Mouse (Mus musculus) heart, embryonic 12.5 days (tissue): Measurements from ENCODE around the gene Cfap61. TPM values are rescaled to one million over a fixed set of nuclear protein-coding genes. Genes with fewer than 3 reads are reported as not detected.

Experiments
- ATAC-seq: fragments of 200-750 bp; cut with Nextera tagmentation; 2 replicates; pipeline ENCODE4 v1.8.0; 2017; ENCODE audit warnings: moderate TSS enrichment, moderate library complexity; ENCODE audit not compliant: insufficient number of reproducible peaks, low FRiP score
- H3K27ac ChIP-seq: fragments of 300-500 bp; sonication (generic); 2 replicates; pipeline ENCODE4 v1.5.1; 2016; ENCODE audit warnings: mild to moderate bottlenecking, moderate library complexity; ENCODE audit not compliant: poor library complexity, severe bottlenecking
- H3K27me3 ChIP-seq: fragments of 300-500 bp; sonication (generic); replicated peaks from 2 replicates; pipeline ENCODE4 v1.6.1; 2016; ENCODE audit warnings: mild to moderate bottlenecking, moderate library complexity
- H3K36me3 ChIP-seq: fragments of 300-500 bp; sonication (generic); 2 replicates; pipeline ENCODE4 v1.6.1; 2016; ENCODE audit warnings: mild to moderate bottlenecking, moderate library complexity
- H3K4me1 ChIP-seq: fragments of 300-500 bp; sonication (generic); replicated peaks from 2 replicates; pipeline ENCODE4 v1.6.1; 2016; ENCODE audit warnings: mild to moderate bottlenecking
- H3K4me2 ChIP-seq: fragments of 300-500 bp; sonication (generic); 2 replicates; pipeline ENCODE4 v1.6.1; 2016; ENCODE audit warnings: mild to moderate bottlenecking, moderate library complexity
- H3K4me3 ChIP-seq: fragments of 300-500 bp; sonication (generic); 2 replicates; pipeline ENCODE4 v1.5.1; 2016; ENCODE audit warnings: mild to moderate bottlenecking
- H3K9ac ChIP-seq: fragments of 300-500 bp; sonication (generic); 2 replicates; pipeline ENCODE4 v1.6.1; 2016; ENCODE audit warnings: mild to moderate bottlenecking, moderate library complexity
- H3K9me3 ChIP-seq: fragments of 300-500 bp; sonication (generic); replicated peaks from 2 replicates; pipeline ENCODE4 v1.6.1; 2016; ENCODE audit warnings: mild to moderate bottlenecking, moderate library complexity
- WGBS: fragments of 180-500 bp; shearing (Covaris S2); methylation state at CpG from one replicate; pipeline ENCODE4 v1.1.7; 2016; 5-methylcytosine and 5-hydroxymethylcytosine counted together
- polyA plus RNA-seq: library from polyadenylated mRNA; unstranded; fragments of >200 nt; fragmentation: Nextera tagmentation; extraction: Ambion mirVana; gene quantifications from 2 replicates; pipeline ENCODE4 v1.2.1, GENCODE M21; 2016

The Cfap61 gene
- polyA plus RNA-seq, 1 experiment from 2014 or later = 0.59 TPM

- H3K4me3 ChIP-seq = no peak overlapping the region
- no peaks in the 10 kb centered on the region for H3K9me3 ChIP-seq
- H3K4me2 ChIP-seq = no peak overlapping the region
- no peaks in the 10 kb centered on the region for H3K36me3 ChIP-seq
- no peak for ATAC-seq
- H3K4me1 ChIP-seq = no peaks in the 10 kb centered on the region
- H3K27me3 ChIP-seq = no peaks in the 10 kb centered on the region
- 64% methylated on average over 3 of the region's 3 CpGs for WGBS
- no peak overlapping the region for H3K27ac ChIP-seq
- no peak overlapping the region for H3K9ac ChIP-seq
Measured at GRCm38 (mm10) chr2:146117915-146118403, 183.4 kb downstream of the Cfap61 start.

GRCm38 (mm10) chr2:146121551-146121950, 187.0 kb downstream of the Cfap61 start:
- H3K27me3 ChIP-seq = no peaks in the 10 kb centered on the region
- H3K4me1 ChIP-seq = no peaks in the 10 kb centered on the region
- H3K4me3 ChIP-seq = no peak overlapping the region
- no peak for ATAC-seq
- 77% methylated on average over 7 of the region's 7 CpGs for whole genome bisulfite sequencing
- no peaks in the 10 kb centered on the region for H3K36me3 ChIP-seq
- H3K9ac ChIP-seq = no peak overlapping the region
- H3K4me2 ChIP-seq = no peak overlapping the region
- no peaks in the 10 kb centered on the region for H3K9me3 ChIP-seq
- no peak overlapping the region for H3K27ac ChIP-seq

GRCm38 (mm10) chr2:146125129-146125528, 190.5 kb downstream of the Cfap61 start:
- H3K27ac ChIP-seq = no peak overlapping the region
- H3K4me1 ChIP-seq = no peaks in the 10 kb centered on the region
- no peaks in the 10 kb centered on the region for H3K9me3 ChIP-seq
- WGBS = 75% methylated on average over 2 of the region's 2 CpGs
- no peak overlapping the region for H3K4me3 ChIP-seq
- H3K4me2 ChIP-seq = no peak overlapping the region
- H3K27me3 ChIP-seq = no peaks in the 10 kb centered on the region
- no peaks in the 10 kb centered on the region for H3K36me3 ChIP-seq
- ATAC-seq = no peak
- no peak overlapping the region for H3K9ac ChIP-seq

GRCm38 (mm10) chr2:146128622-146129021, 194.0 kb downstream of the Cfap61 start:
- no peaks in the 10 kb centered on the region for H3K27me3 ChIP-seq
- H3K9ac ChIP-seq = no peak overlapping the region
- H3K4me2 ChIP-seq = no peak overlapping the region
- WGBS = 89% methylated on average over 6 of the region's 6 CpGs
- no peak overlapping the region for H3K27ac ChIP-seq
- H3K4me3 ChIP-seq = no peak overlapping the region
- no peaks in the 10 kb centered on the region for H3K9me3 ChIP-seq
- no peaks in the 10 kb centered on the region for H3K4me1 ChIP-seq
- H3K36me3 ChIP-seq = no peaks in the 10 kb centered on the region
- no peak for ATAC-seq

GRCm38 (mm10) chr2:146130514-146130913, 195.9 kb downstream of the Cfap61 start:
- no peak overlapping the region for H3K9ac ChIP-seq
- WGBS = 78% methylated on average over 3 of the region's 3 CpGs
- H3K4me3 ChIP-seq = no peak overlapping the region
- no peaks in the 10 kb centered on the region for H3K4me1 ChIP-seq
- H3K4me2 ChIP-seq = no peak overlapping the region
- ATAC-seq = no peak
- no peak overlapping the region for H3K27ac ChIP-seq
- H3K27me3 ChIP-seq = no peaks in the 10 kb centered on the region
- H3K36me3 ChIP-seq = no peaks in the 10 kb centered on the region
- peaks cover 4% of the 10 kb centered on the region for H3K9me3 ChIP-seq

- Histone ChIP-seq H3K27ac (no peak overlapping the region), H3K36me3 (no peaks in the 10 kb centered on the region), H3K9ac (no peak overlapping the region), H3K4me1 (no peaks in the 10 kb centered on the region), H3K27me3 (no peaks in the 10 kb centered on the region), H3K9me3 (peaks cover 5% of the 10 kb centered on the region), H3K4me2 (no peak overlapping the region), H3K4me3 (no peak overlapping the region)
- ATAC-seq = no peak
- 82% methylated on average over 6 of the region's 6 CpGs for WGBS
Measured at GRCm38 (mm10) chr2:146134275-146134674, 199.7 kb downstream of the Cfap61 start.

- ATAC-seq = no peak
- Histone ChIP-seq H3K4me3 (no peak overlapping the region), H3K9me3 (no peaks in the 10 kb centered on the region), H3K36me3 (no peaks in the 10 kb centered on the region), H3K4me1 (no peaks in the 10 kb centered on the region), H3K27me3 (no peaks in the 10 kb centered on the region), H3K9ac (no peak overlapping the region), H3K27ac (no peak overlapping the region), H3K4me2 (no peak overlapping the region)
- WGBS = 88% methylated on average over 3 of the region's 3 CpGs
Measured at GRCm38 (mm10) chr2:146140711-146141110, 206.1 kb downstream of the Cfap61 start.

GRCm38 (mm10) chr2:146147306-146147705, 212.7 kb downstream of the Cfap61 start:
- no peak overlapping the region for H3K9ac ChIP-seq
- no peaks in the 10 kb centered on the region for H3K36me3 ChIP-seq
- H3K27me3 ChIP-seq = no peaks in the 10 kb centered on the region; the same call in 1 of the 2 replicates
- ATAC-seq = no peak
- no peak overlapping the region for H3K4me3 ChIP-seq
- no peaks in the 10 kb centered on the region for H3K4me1 ChIP-seq
- 84% methylated on average over 4 of the region's 4 CpGs for WGBS
- no peak overlapping the region for H3K4me2 ChIP-seq
- no peaks in the 10 kb centered on the region for H3K9me3 ChIP-seq
- no peak overlapping the region for H3K27ac ChIP-seq

GRCm38 (mm10) chr2:146147801-146148200, 213.2 kb downstream of the Cfap61 start:
- no peak for ATAC-seq
- Histone ChIP-seq H3K9ac (no peak overlapping the region), H3K27ac (no peak overlapping the region), H3K9me3 (no peaks in the 10 kb centered on the region), H3K4me1 (no peaks in the 10 kb centered on the region), H3K27me3 (no peaks in the 10 kb centered on the region; the same call in 1 of the 2 replicates), H3K4me2 (no peak overlapping the region), H3K36me3 (no peaks in the 10 kb centered on the region), H3K4me3 (no peak overlapping the region)
- WGBS = 83% methylated on average over 5 of the region's 5 CpGs

- WGBS = 83% methylated on average over 15 of the region's 15 CpGs
- H3K4me1 ChIP-seq = no peaks in the 10 kb centered on the region
Measured at GRCm38 (mm10) chr2:146149206-146149974, 214.8 kb downstream of the Cfap61 start.

GRCm38 (mm10) chr2:146168017-146168803, 233.6 kb downstream of the Cfap61 start:
- WGBS = 49% methylated on average over 14 of the region's 14 CpGs
- ATAC-seq = no peak
- Histone ChIP-seq H3K27ac (no peak overlapping the region), H3K4me3 (no peak overlapping the region), H3K4me2 (no peak overlapping the region), H3K27me3 (no peaks in the 10 kb centered on the region), H3K9ac (no peak overlapping the region), H3K9me3 (no peaks in the 10 kb centered on the region), H3K4me1 (0 out of 2 replicates have a peak, but pooled peaks cover 7% of the 10 kb centered on the region), H3K36me3 (no peaks in the 10 kb centered on the region)

More at GRCm38 (mm10) chr2:146149206-146149974, 214.8 kb downstream of the Cfap61 start:
- Histone ChIP-seq H3K36me3 (no peaks in the 10 kb centered on the region), H3K4me2 (no peak overlapping the region), H3K9me3 (no peaks in the 10 kb centered on the region), H3K9ac (no peak overlapping the region), H3K27me3 (no peaks in the 10 kb centered on the region; the same call in 1 of the 2 replicates), H3K4me3 (no peak overlapping the region), H3K27ac (no peak overlapping the region)
- ATAC-seq = no peak
